Mouse (Mus musculus) heart, postnatal 4 days (tissue): ENCODE measurements around the gene Gas2l2. TPM values are rescaled to one million over a fixed set of nuclear protein-coding genes. Genes with fewer than 3 reads are reported as not detected.

Experiments used
- DNase-seq: peaks from one replicate; pipeline ENCODE4 v3.0.0; 2021
- total RNA-seq, 2 experiments: library from RNA; stranded (reverse); gene quantifications; 2 replicates each; pipeline ENCODE4 v1.2.3; 2021

Gene Gas2l2
- total RNA-seq, 2 experiments from 2014 or later, result not detected

DNA sequence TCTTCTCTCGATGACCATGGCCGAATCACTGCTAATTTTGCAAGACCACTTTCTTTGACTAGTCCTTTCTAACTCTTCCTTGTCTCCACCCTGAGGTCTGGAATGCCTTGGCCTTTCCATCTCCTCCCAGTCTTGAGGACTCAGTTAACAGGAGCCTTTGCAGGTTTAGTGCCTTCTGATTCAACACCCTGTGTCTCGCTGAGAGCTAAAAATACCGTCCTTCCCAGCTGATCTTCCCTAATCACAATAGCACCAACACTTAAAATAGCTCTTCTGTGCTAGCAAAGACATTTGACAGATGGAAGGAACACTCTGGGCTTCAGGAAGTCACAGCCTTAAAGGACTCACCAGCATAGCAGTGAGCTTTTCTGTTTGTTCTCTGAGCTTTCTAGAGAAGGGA lies 36.2 kb downstream of the Gas2l2 start:
- no peak for DNase-seq

- no peak for DNase-seq
Measured at GRCm38 (mm10) chr11:83383532-83383887, 45.7 kb downstream of the Gas2l2 start.

DNA sequence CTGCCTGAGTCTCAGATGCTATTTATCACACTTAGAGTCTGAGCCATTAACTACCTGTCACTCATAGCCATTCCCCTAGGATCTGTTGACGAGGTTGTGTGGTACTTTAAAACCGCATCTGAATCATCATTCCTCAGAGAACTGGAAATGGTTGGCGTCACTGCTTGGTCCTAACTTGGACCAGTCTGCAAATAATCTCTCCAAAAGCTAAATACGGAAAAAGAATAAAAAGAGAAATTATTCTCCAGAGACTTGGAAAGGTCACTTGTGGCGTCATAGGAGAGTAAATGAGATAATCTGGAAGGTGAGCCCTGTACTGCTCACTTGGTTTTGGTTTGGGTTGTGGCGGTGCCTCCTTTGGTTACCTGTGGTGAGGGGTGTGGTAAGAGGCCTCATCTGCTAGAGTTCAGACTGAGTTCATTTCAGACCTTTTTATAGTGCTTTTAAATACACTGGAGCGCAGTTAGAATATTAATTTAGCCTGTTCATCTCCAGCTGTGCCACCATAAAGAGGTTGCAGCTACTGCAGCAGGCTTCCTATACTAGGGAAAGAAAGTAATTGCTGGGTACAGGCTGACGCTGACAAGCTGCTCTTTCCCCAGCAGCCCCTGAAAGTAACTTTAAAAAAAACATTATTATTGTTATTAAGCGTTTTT lies 46.3 kb downstream of the Gas2l2 start:
- DNase-seq, result no peak

DNA sequence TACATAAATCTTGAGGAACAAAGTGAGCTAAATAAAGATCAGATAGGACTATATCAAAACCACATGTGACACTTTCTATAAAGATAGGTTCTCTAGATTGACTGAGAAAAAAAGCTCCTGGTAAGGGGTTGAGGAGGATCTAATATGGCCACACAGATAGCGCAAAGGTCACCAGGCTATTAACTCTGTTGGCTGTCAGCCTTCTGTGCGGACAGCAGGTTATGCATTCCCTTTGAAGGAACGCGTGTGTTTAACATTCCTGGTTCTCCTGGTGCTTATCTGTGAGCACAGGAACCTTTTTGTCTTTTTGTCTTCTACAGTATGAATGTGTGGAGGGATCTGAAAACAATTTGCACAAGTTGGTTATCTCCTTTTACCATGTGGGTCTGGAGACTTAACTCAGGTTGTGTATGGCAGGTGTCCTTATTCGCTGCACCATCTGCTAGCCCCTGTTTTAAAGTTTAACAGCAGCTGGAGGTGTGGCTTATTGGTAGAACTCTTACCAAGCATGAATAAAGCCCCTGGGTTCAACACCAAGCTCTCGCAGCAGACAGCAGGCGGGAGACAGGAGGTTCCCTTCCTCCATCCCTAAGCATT lies 49.4 kb downstream of the Gas2l2 start:
- no peak for DNase-seq

Other genes with a start within 250 kb of the Gas2l2 start
- 1 to 10 TPM; 3.4 to 5.2 TPM for gene Slfn3, start 238.1 kb downstream of the Gas2l2 start, total RNA-seq
- gene Slfn14, start 142.7 kb downstream of the Gas2l2 start, total RNA-seq, result under 1 TPM; 0.14 to 0.20 TPM
- gene Ap2b1, start 130.4 kb downstream of the Gas2l2 start, total RNA-seq, result 10 to 100 TPM; 76.7 to 83.4 TPM
- gene Pex12, start 126.9 kb downstream of the Gas2l2 start, total RNA-seq, result 10 to 100 TPM in 1 of 2 experiments, 1 to 10 TPM in 1; 7.1 to 10.0 TPM
- 10 to 100 TPM; 31.5 to 32.3 TPM for gene Rasl10b, start 20.3 kb downstream of the Gas2l2 start, total RNA-seq
- under 1 TPM in 1 of 2 experiments, not detected in 1; 0.56 TPM for gene 1700020L24Rik, start 8.2 kb upstream of the Gas2l2 start, total RNA-seq
- gene Mmp28, start 33.6 kb upstream of the Gas2l2 start, total RNA-seq, result 1 to 10 TPM; 7.0 to 7.1 TPM
- 10 to 100 TPM; 59.2 to 62.8 TPM for gene Taf15, start 43.6 kb upstream of the Gas2l2 start, total RNA-seq
- not detected for gene Heatr9, start 92.7 kb upstream of the Gas2l2 start, total RNA-seq
- gene Ccl5, start 101.1 kb upstream of the Gas2l2 start, total RNA-seq, result not detected
- 1 to 10 TPM; 1.1 to 1.5 TPM for gene Ccl9, start 149.2 kb upstream of the Gas2l2 start, total RNA-seq
- gene Ccl6, start 163.6 kb upstream of the Gas2l2 start, total RNA-seq, result 1 to 10 TPM; 1.7 to 2.1 TPM
- gene Rpl9-ps1, start 216.2 kb upstream of the Gas2l2 start, total RNA-seq, result not detected
- gene Ccl3, start 219.9 kb upstream of the Gas2l2 start, total RNA-seq, result under 1 TPM in 1 of 2 experiments, not detected in 1; 0.38 TPM
- gene Ccl4, start 233.1 kb upstream of the Gas2l2 start, total RNA-seq, result not detected